Comparison of ENCODE assay signal across 9 mouse cellular contexts in genomic region chr14:101587366-101588040, GRCm38 (mm10). TPM values are rescaled to one million over a fixed set of nuclear protein-coding genes. Genes with fewer than 3 reads are reported as not detected.
DNase-seq lines count a peak whose midpoint lies in the region; ATAC-seq and TF ChIP-seq lines count a peak whose summit lies in the region.
"Not testable (repeated sequence)": the region's sequence is repeated elsewhere in the genome, so short reads cannot be mapped to it uniquely, and the experiment has no call there.
"Had no signal": no experiment of that assay in that cellular context is flagged by ENCODE, and none has a peak within 500 bp of the region (broad histone marks: within the 10 kb centered on the region; RNA-seq: fewer than 3 reads in every experiment).

No protein-coding gene starts in this region.

- not testable (repeated sequence) for TF ChIP-seq CTCF in lung, embryonic 14.5 days (IDR thresholded peaks at IDR 0.05; ENCODE audit: low read depth)

- not testable (repeated sequence) for H3K27me3 ChIP-seq in embryonic facial prominence, embryonic 15.5 days; heart, embryonic 16.5 days (ENCODE audit: control insufficient read depth, insufficient read depth, low read length); limb, embryonic 10.5 days (ENCODE audit: low read depth, poor library complexity, severe bottlenecking); lung, embryonic 14.5 days (ENCODE audit: insufficient read depth, low read length); midbrain, embryonic 13.5 days

- 40% methylated on average over 5 of the region's 6 CpGs for WGBS in embryonic facial prominence, embryonic 15.5 days
- WGBS in heart, embryonic 16.5 days: 72% methylated on average over 4 of the region's 6 CpGs
- 33% methylated on average over 4 of the region's 6 CpGs for WGBS in limb, embryonic 10.5 days
- WGBS in lung, embryonic 14.5 days: 52% methylated on average over 4 of the region's 6 CpGs
- WGBS in midbrain, embryonic 13.5 days: 95% methylated on average over 4 of the region's 6 CpGs

- not testable (repeated sequence) for H3K4me2 ChIP-seq in embryonic facial prominence, embryonic 15.5 days (replicated peaks); heart, embryonic 16.5 days (ENCODE audit: low read depth, low read length); lung, embryonic 14.5 days; midbrain, embryonic 13.5 days (replicated peaks)

- H3K4me1 ChIP-seq in embryonic facial prominence, embryonic 15.5 days; lung, embryonic 14.5 days (ENCODE audit: insufficient read depth); midbrain, embryonic 13.5 days (replicated peaks): not testable (repeated sequence)
- peaks cover 30% of the 10 kb centered on the region for H3K4me1 ChIP-seq in heart, embryonic 16.5 days (ENCODE audit: control insufficient read depth, insufficient read depth, low read length)
- peaks cover 24% of the 10 kb centered on the region for H3K4me1 ChIP-seq in limb, embryonic 10.5 days

- DNase-seq in embryo, embryonic 11 days: peak; percentile 14
- DNase-seq in heart, adult 11 months: peak; percentile 53
- peak; percentile 71 for DNase-seq in hindlimb bud, embryonic 11.5 days (ENCODE audit: extremely low spot score, low read depth, low spot score)
- DNase-seq in limb, embryonic 10.5 days (ENCODE audit: low spot score): peak; percentile 42
- not testable (repeated sequence) for DNase-seq in lung, embryonic 14.5 days

- H3K4me3 ChIP-seq in embryonic facial prominence, embryonic 15.5 days (replicated peaks); heart, embryonic 16.5 days (ENCODE audit: low read length); limb, embryonic 10.5 days; lung, embryonic 14.5 days (ENCODE audit: low read depth, low read length); midbrain, embryonic 13.5 days (replicated peaks): not testable (repeated sequence)

- not testable (repeated sequence) for H3K27ac ChIP-seq in embryonic facial prominence, embryonic 15.5 days (replicated peaks); lung, embryonic 14.5 days (ENCODE audit: low read depth); midbrain, embryonic 13.5 days
- H3K27ac ChIP-seq in heart, embryonic 16.5 days (ENCODE audit: low read length): peak overlapping the region; percentile 58; the same call in 1 of the 2 replicates
- 0 out of 2 replicates have a peak overlapping the region, but pooled peaks have one; percentile 40 for H3K27ac ChIP-seq in limb, embryonic 10.5 days

- not testable (repeated sequence) for H3K36me3 ChIP-seq in embryonic facial prominence, embryonic 15.5 days; heart, embryonic 16.5 days (ENCODE audit: control insufficient read depth, insufficient read depth); limb, embryonic 10.5 days; lung, embryonic 14.5 days (ENCODE audit: insufficient read depth); midbrain, embryonic 13.5 days

- H3K9me3 ChIP-seq in embryonic facial prominence, embryonic 15.5 days (replicated peaks); heart, embryonic 16.5 days (replicated peaks; ENCODE audit: control insufficient read depth, low read length); limb, embryonic 10.5 days (replicated peaks); lung, embryonic 14.5 days (ENCODE audit: low read depth, low read length); midbrain, embryonic 13.5 days: not testable (repeated sequence)

- peak; percentile 51; the same call in 1 of the 2 replicates for ATAC-seq in embryonic facial prominence, embryonic 15.5 days (ENCODE audit: insufficient number of reproducible peaks, low FRiP score, low TSS enrichment, low read depth)
- ATAC-seq in heart, embryonic 16.5 days (replicated peaks; ENCODE audit: extremely low read depth, insufficient read depth, low FRiP score): not testable (repeated sequence)
- peak; percentile 71; the same call in 1 of the 2 replicates for ATAC-seq in lung, embryonic 14.5 days (ENCODE audit: insufficient read depth)
- ATAC-seq in midbrain, embryonic 13.5 days: 0 out of 2 replicates have a peak, but pooled peaks have one; percentile 24

- H3K9ac ChIP-seq in embryonic facial prominence, embryonic 15.5 days; heart, embryonic 16.5 days (ENCODE audit: low read length); lung, embryonic 14.5 days; midbrain, embryonic 13.5 days (replicated peaks): not testable (repeated sequence)

RNA-seq across cellular contexts. Expression of gene Tbc1d4, which starts 21.5 kb away (rescaled TPM):
- polyA plus RNA-seq in embryonic facial prominence, embryonic 15.5 days (2015; fragmentation: Nextera tagmentation; extraction: Ambion mirVana): 14.6 and 15.1 TPM in 2 replicates
- polyA plus RNA-seq in heart, embryonic 16.5 days (2015; fragmentation: Nextera tagmentation; extraction: Ambion mirVana): 25.8 and 25.9 TPM in 2 replicates
- 10.4 and 10.5 TPM in 2 replicates for polyA plus RNA-seq in limb, embryonic 10.5 days (2016; fragmentation: Nextera tagmentation; extraction: Ambion mirVana)
- polyA plus RNA-seq in lung, embryonic 14.5 days (2014; fragmentation: Nextera tagmentation; extraction: Ambion mirVana): 12.4 and 13.0 TPM in 2 replicates
- polyA plus RNA-seq in midbrain, embryonic 13.5 days (2015; fragmentation: Nextera tagmentation; extraction: Ambion mirVana): 6.5 and 7.0 TPM in 2 replicates
- polyA plus RNA-seq: G1E had no signal

RNA-seq across cellular contexts. Expression of gene Commd6, which starts 53.0 kb away (rescaled TPM):
- 89.7 and 90.5 TPM in 2 replicates for polyA plus RNA-seq in embryonic facial prominence, embryonic 15.5 days (2015; fragmentation: Nextera tagmentation; extraction: Ambion mirVana)
- 65.9 and 75.3 TPM in 2 replicates for polyA plus RNA-seq in heart, embryonic 16.5 days (2015; fragmentation: Nextera tagmentation; extraction: Ambion mirVana)
- polyA plus RNA-seq in limb, embryonic 10.5 days (2016; fragmentation: Nextera tagmentation; extraction: Ambion mirVana): 92.1 and 96.1 TPM in 2 replicates
- polyA plus RNA-seq in lung, embryonic 14.5 days (2014; fragmentation: Nextera tagmentation; extraction: Ambion mirVana): 75.3 and 88.6 TPM in 2 replicates
- polyA plus RNA-seq in midbrain, embryonic 13.5 days (2015; fragmentation: Nextera tagmentation; extraction: Ambion mirVana): 102 and 107 TPM in 2 replicates
